Mouse (Mus musculus): ENCODE results near the gene Cacna1f. TPM values are rescaled to one million over a fixed set of nuclear protein-coding genes. Genes with fewer than 3 reads are reported as not detected.
A peak's percentile ranks its signal among the peaks of the same experiment; 100 is the strongest.

Cacna1f gene
- polyA plus RNA-seq, 1 experiment from 2014 or later: 0.08 TPM

- Histone ChIP-seq H3K36me3 (no peaks in the 10 kb centered on the region), H3K27me3 (no peaks in the 10 kb centered on the region), H3K4me2 (replicated peaks) (peak within 1 kb of the TSS; percentile 54), H3K4me3 (peak within 1 kb of the TSS; percentile 51), H3K4me1 (no peaks in the 10 kb centered on the region), H3K9ac (peak within 1 kb of the TSS; percentile 68), H3K27ac (peak within 1 kb of the TSS; percentile 60), H3K9me3 (replicated peaks) (no peaks in the 10 kb centered on the region)
- peak; percentile 86 for ATAC-seq (ENCODE audit: low FRiP score)
- WGBS: 24% methylated on average over 42 of the region's 42 CpGs
Observed at GRCm38 (mm10) chrX:7638401-7639091, 31.7 kb downstream of the Cacna1f start, which contains the start of gene Syp. Gene Syp (plus strand): TSS chrX:7638471.

DNA sequence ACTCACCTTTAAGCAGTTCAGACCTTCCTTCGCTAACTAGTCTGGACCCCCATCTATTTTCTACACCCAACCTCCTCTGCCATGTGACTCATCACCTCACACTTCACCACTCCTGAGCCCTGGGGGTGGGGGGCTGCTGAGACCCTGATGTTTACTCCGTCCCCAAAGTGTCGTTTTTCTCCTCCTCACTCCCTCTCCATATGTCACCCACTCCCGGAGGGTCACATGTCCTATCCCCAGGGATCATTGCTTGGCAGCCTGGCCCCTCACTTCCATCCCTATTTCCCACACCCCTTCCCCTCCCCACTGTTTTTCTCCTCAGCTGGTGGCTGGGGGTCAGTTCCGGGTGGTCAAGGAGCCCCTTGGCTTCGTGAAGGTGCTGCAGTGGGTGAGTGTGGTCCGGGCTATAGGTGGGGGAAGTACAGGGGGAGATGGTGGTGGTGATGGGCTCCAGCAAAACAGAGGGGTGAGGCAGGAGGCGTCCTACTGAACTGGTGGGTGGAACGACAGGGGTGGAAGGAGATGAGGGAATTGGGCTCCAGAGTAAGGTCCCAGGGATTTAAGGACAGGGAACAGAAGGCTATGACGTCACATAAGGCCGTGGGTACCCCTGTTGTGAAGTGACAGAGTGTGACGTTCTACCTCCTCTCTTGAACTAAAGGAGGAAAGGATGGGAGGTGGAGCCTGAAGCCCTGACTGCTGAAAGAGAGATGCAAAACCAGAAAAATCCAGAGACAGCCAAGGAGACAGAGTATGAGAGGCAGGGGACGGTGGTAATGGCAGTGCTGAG is 32.8 kb downstream of the Cacna1f start:
- no peaks in the 10 kb centered on the region for H3K4me1 ChIP-seq
- no peaks in the 10 kb centered on the region for H3K36me3 ChIP-seq
- H3K27me3 ChIP-seq: no peaks in the 10 kb centered on the region
- peak overlapping the region; percentile 35; the same call in 1 of the 2 replicates for H3K27ac ChIP-seq
- H3K4me2 ChIP-seq (replicated peaks): peak overlapping the region; percentile 54
- no peaks in the 10 kb centered on the region for H3K9me3 ChIP-seq (replicated peaks)
- 28% methylated on average over 13 of the region's 13 CpGs for WGBS
- peak overlapping the region; percentile 51 for H3K4me3 ChIP-seq
- ATAC-seq (ENCODE audit: low FRiP score): peak; percentile 26; the same call in 1 of the 2 replicates
- peak overlapping the region; percentile 68 for H3K9ac ChIP-seq

GRCm38 (mm10) chrX:7640785-7641184 is 33.9 kb downstream of the Cacna1f start:
- Histone ChIP-seq H3K27me3 (no peaks in the 10 kb centered on the region), H3K27ac (no peak overlapping the region), H3K4me2 (replicated peaks) (peak overlapping the region; percentile 54), H3K9ac (no peak overlapping the region), H3K4me3 (peak overlapping the region; percentile 51; the same call in 1 of the 2 replicates), H3K9me3 (replicated peaks) (no peaks in the 10 kb centered on the region), H3K36me3 (no peaks in the 10 kb centered on the region), H3K4me1 (no peaks in the 10 kb centered on the region)
- ATAC-seq (ENCODE audit: low FRiP score): no peak
- 37% methylated on average over 11 of the region's 12 CpGs for WGBS

GRCm38 (mm10) chrX:7645349-7645748 is 38.5 kb downstream of the Cacna1f start:
- 21% methylated on average over 5 of the region's 5 CpGs for WGBS
- Histone ChIP-seq H3K4me2 (replicated peaks) (no peak overlapping the region), H3K4me1 (no peaks in the 10 kb centered on the region), H3K9ac (no peak overlapping the region), H3K27me3 (no peaks in the 10 kb centered on the region), H3K27ac (no peak overlapping the region), H3K9me3 (replicated peaks) (no peaks in the 10 kb centered on the region), H3K36me3 (no peaks in the 10 kb centered on the region), H3K4me3 (no peak overlapping the region)
- ATAC-seq (ENCODE audit: low FRiP score): no peak

DNA sequence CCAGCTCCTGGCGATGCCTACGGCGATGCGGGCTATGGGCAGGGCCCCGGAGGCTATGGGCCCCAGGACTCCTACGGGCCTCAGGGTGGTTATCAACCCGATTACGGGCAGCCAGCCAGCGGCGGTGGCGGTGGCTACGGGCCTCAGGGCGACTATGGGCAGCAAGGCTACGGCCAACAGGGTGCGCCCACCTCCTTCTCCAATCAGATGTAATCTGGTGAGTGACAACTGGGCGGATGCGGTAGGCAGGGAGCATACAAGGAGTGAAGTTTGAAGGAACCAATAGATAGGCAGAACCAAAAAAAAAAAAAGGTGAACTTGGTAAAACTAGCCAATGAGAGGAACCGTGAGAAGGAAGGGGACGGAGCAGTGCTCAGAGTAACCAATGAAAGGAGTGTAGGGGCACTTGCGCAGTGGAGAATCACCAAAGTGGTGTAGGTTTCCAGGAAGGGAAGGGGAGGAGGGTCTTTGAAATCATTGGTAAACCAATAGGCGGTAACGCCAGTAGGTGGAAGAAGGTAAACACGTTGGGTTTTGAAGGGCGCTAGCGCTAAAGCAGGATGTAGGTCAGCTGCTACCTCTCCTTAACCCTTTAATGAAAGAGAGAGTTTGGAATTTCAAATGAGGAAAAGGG is 41.9 kb downstream of the Cacna1f start:
- peak; percentile 96 for ATAC-seq (ENCODE audit: low FRiP score)
- peak overlapping the region; percentile 55 for H3K9ac ChIP-seq
- H3K4me2 ChIP-seq (replicated peaks): peak overlapping the region; percentile 53
- H3K9me3 ChIP-seq (replicated peaks): no peaks in the 10 kb centered on the region
- no peaks in the 10 kb centered on the region for H3K27me3 ChIP-seq
- peak overlapping the region; percentile 35 for H3K4me3 ChIP-seq
- peak overlapping the region; percentile 74 for H3K27ac ChIP-seq
- no peaks in the 10 kb centered on the region for H3K36me3 ChIP-seq
- H3K4me1 ChIP-seq: no peaks in the 10 kb centered on the region
- 19% methylated on average over 25 of the region's 25 CpGs for WGBS

DNA sequence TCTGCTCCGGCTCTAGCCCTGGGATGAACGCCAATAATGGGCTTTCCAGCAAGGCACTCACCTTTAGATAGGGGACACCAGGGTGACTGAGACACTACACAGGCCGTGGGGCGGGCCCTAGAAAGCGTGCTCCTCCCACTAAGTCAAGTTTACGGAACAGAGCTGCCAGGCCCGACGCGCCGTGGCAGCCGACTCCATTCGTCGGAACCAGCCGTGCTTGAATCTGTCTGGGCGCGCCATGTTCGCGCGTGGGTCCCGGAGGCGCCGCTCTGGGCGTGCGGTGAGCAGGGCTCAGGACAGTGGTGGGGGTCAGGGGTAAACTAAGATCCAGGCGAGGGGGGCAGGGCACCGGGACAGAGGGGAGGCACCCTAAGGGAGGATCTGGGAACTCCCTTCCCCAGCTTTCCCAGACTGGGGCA is 50.3 kb downstream of the Cacna1f start, which contains the start of gene Prickle3:
Gene Prickle3, plus strand, starts transcription at position 40 of the 419 bp plus-strand sequence.
- WGBS: 27% methylated on average over 26 of the region's 26 CpGs
- 0 out of 2 replicates have a peak, but pooled peaks cover 4% of the 10 kb centered on the region for H3K9me3 ChIP-seq (replicated peaks)
- no peak within 1 kb of the TSS for H3K27ac ChIP-seq
- H3K27me3 ChIP-seq: no peaks in the 10 kb centered on the region
- H3K4me2 ChIP-seq (replicated peaks): peak within 1 kb of the TSS; percentile 47
- H3K4me1 ChIP-seq: peaks cover 5% of the 10 kb centered on the region; the same call in 1 of the 2 replicates
- no peaks in the 10 kb centered on the region for H3K36me3 ChIP-seq
- ATAC-seq (ENCODE audit: low FRiP score): no peak
- H3K4me3 ChIP-seq: peak within 1 kb of the TSS; percentile 29
- 0 out of 2 replicates have a peak within 1 kb of the TSS, but pooled peaks have one; percentile 32 for H3K9ac ChIP-seq

DNA sequence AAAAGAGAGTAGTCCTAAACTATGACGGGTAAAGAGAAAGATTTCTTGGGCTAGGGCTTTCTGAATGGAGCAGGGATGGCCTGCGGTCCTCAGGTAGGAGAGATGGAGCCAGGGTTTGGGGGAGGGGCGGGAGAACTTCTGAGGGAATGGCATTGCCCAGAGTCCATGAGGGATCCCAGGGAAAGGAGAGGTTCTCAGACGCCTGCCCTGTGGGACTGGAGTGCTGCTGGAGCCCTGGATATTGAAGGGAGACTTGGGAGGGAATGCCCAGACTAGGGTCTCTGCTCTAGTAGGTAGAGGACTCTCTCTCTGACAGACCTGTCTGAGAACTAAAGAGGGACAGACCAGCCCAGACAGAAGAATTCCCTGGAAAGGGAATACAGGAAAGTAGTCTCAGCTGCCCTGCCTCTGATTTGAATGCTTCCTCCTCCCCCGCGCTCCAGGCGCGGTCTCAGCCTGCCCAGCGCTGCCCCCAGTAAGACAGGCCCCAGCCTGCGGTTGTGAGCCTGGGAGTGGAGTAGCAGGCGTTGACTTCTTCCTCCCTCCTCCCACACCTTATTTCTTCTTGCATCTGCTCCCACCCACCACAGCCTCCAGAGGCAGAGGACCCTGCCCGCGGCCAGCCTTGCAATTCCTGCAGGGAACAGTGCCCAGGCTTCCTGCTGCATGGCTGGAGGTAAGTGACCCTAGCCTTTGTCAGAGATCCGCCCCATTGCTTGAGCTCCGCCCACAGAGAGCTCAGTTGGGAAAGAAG is 51.3 kb downstream of the Cacna1f start:
- 0 out of 2 replicates have a peak, but pooled peaks have one; percentile 40 for ATAC-seq (ENCODE audit: low FRiP score)
- Histone ChIP-seq H3K27ac (no peak overlapping the region), H3K36me3 (no peaks in the 10 kb centered on the region), H3K9ac (0 out of 2 replicates have a peak overlapping the region, but pooled peaks have one; percentile 9), H3K4me2 (replicated peaks) (peak overlapping the region; percentile 47; the same call in 1 of the 2 replicates), H3K4me1 (peaks cover 5% of the 10 kb centered on the region; the same call in 1 of the 2 replicates), H3K9me3 (replicated peaks) (0 out of 2 replicates have a peak, but pooled peaks cover 4% of the 10 kb centered on the region), H3K4me3 (no peak overlapping the region), H3K27me3 (no peaks in the 10 kb centered on the region)
- 28% methylated on average over 12 of the region's 15 CpGs for WGBS

- no peak overlapping the region for H3K4me3 ChIP-seq
- H3K9me3 ChIP-seq (replicated peaks): 0 out of 2 replicates have a peak, but pooled peaks cover 4% of the 10 kb centered on the region
- WGBS: 59% methylated on average over 11 of the region's 11 CpGs
- H3K27ac ChIP-seq: no peak overlapping the region
- no peaks in the 10 kb centered on the region for H3K27me3 ChIP-seq
- no peaks in the 10 kb centered on the region for H3K36me3 ChIP-seq
- ATAC-seq (ENCODE audit: low FRiP score): no peak
- H3K9ac ChIP-seq: no peak overlapping the region
- peak overlapping the region; percentile 47; the same call in 1 of the 2 replicates for H3K4me2 ChIP-seq (replicated peaks)
- H3K4me1 ChIP-seq: peaks cover 5% of the 10 kb centered on the region; the same call in 1 of the 2 replicates
Observed at GRCm38 (mm10) chrX:7658785-7659589, 52.1 kb downstream of the Cacna1f start.

DNA sequence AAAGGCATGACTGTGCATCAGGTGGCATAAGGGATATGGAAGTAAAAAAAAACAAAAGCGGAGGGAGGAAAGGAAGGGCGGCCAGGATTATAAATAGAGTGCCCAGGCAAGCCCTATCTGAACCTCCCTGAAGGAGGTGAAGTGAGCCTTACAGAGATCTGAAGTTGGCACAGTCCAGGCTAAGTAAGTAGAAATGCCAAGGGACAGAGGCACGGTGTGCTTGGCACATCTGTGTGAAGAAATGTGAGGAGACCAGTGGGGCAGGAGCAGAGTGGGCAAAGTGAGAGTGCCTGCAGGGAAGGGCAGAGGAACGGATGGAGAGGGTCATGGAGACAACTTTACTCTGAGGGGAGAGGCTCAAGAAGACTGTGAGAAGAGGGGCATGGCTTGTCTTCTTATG is 54.2 kb downstream of the Cacna1f start:
- Histone ChIP-seq H3K4me2 (replicated peaks) (no peak overlapping the region), H3K27ac (no peak overlapping the region), H3K4me3 (no peak overlapping the region), H3K36me3 (no peaks in the 10 kb centered on the region), H3K9me3 (replicated peaks) (0 out of 2 replicates have a peak, but pooled peaks cover 4% of the 10 kb centered on the region), H3K9ac (no peak overlapping the region), H3K27me3 (no peaks in the 10 kb centered on the region), H3K4me1 (peaks cover 5% of the 10 kb centered on the region; the same call in 1 of the 2 replicates)
- WGBS: 70% methylated on average over 4 of the region's 4 CpGs
- no peak for ATAC-seq (ENCODE audit: low FRiP score)

DNA sequence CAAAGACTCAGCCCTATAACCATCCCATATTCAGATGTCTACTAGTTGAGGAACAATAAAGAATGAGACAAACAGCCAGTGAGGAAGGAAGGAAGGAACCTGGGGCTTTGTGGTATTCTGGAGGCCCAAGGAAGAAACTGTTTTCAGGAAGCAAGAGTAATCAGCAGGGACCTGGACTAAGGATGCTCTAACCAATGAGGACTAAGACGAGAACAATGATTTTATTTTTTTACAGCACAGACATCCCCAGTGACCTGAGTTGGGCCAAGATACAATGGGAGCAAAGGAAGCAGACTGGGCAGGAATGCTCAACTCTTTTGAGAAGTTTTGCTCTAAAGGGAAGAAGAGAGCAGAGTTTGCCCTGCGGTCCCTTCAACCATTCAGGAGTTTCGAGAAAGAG is 56.1 kb downstream of the Cacna1f start:
- no peak overlapping the region for H3K4me2 ChIP-seq (replicated peaks)
- 0 out of 2 replicates have a peak, but pooled peaks cover 2% of the 10 kb centered on the region for H3K36me3 ChIP-seq
- no peak overlapping the region for H3K4me3 ChIP-seq
- no peak overlapping the region for H3K9ac ChIP-seq
- WGBS: 90% methylated on average over 3 of the region's 3 CpGs
- peaks cover 5% of the 10 kb centered on the region; the same call in 1 of the 2 replicates for H3K4me1 ChIP-seq
- no peak overlapping the region for H3K27ac ChIP-seq
- no peaks in the 10 kb centered on the region for H3K27me3 ChIP-seq
- 0 out of 2 replicates have a peak, but pooled peaks cover 4% of the 10 kb centered on the region for H3K9me3 ChIP-seq (replicated peaks)
- no peak for ATAC-seq (ENCODE audit: low FRiP score)
